Mouse (Mus musculus): ENCODE data around the gene Dynlt1b.
"Not testable (repeated sequence)": the region's sequence is repeated elsewhere in the genome, so short reads cannot be mapped to it uniquely, and the experiment has no call there.

DNA sequence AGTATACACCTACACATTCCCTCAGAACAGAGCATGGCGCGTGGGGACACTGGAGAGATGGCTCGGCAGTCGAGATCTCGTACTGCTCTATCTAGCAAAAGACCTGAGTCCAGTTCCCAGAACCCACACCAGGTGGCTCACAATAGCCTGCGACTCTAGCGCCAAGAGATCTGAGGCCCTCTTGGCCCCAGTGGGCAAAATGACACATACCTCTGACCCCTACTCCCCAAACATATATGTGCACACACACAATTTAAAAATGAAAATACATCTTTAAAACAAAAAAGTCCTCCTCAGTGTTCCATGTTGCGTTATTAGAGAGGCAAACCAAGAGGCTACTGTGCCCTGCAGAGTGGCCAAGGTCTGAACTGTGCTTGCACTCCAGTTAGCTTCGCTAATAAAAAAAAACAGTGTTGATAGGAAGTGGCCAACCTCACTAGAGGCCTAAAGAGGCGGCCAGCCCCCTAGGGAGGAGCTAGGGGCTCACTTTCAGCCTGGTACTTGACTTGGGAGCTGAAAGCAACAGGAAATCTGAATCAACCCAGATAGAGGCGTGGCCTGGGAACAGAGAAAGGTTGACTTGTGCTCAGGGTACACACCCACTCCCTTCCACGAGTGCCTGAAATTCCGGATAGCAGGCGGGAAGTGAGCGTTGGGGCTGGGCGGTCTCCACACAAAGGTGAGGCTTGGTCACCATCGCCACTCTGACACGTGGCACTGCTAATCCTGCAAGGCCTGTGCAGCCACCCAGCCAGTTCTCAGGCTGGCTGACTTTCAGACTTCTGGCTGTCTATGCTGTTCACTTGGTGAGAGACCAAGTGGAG lies 37.9 kb downstream of the Dynlt1b start:
- not testable (repeated sequence) for TF ChIP-seq CTCF (IDR thresholded peaks at IDR 0.05; ENCODE audit: borderline replicate concordance, control insufficient read depth, extremely low read depth, insufficient read depth, low read length, poor library complexity); POLR2A (IDR thresholded peaks at IDR 0.05; ENCODE audit: control insufficient read depth, extremely low read depth, insufficient read depth, low read length, poor library complexity)

All from thymus, adult 2 months (tissue).